Mouse (Mus musculus) mesoderm, embryonic 11.5 days (tissue): ENCODE results near the gene Fam173a.
"Not testable (repeated sequence)": the region's sequence is repeated elsewhere in the genome, so short reads cannot be mapped to it uniquely, and the experiment has no call there.

ENCODE experiments used
- DNase-seq: peaks from one replicate; pipeline ENCODE4 v3.0.0-alpha.2; 2012; ENCODE audit warnings: low read depth, low spot score

Fam173a gene

GRCm38 (mm10) chr17:25828712-25829557 lies 36.2 kb upstream of the Fam173a start, which contains the start of gene Jmjd8:
Gene Jmjd8, plus strand, starts transcription at chr17:25828867.
- peak; percentile 82 for DNase-seq

GRCm38 (mm10) chr17:25828223-25828594 lies 35.5 kb upstream of the Fam173a start:
- no peak for DNase-seq

- no peak for DNase-seq
Observed at GRCm38 (mm10) chr17:25827546-25828222, 35.0 kb upstream of the Fam173a start.

GRCm38 (mm10) chr17:25827011-25827410 lies 34.3 kb upstream of the Fam173a start:
- no peak for DNase-seq

GRCm38 (mm10) chr17:25825984-25826570 lies 33.4 kb upstream of the Fam173a start:
- DNase-seq, result no peak

GRCm38 (mm10) chr17:25825311-25825710 lies 32.6 kb upstream of the Fam173a start:
- no peak for DNase-seq

GRCm38 (mm10) chr17:25824362-25825142 lies 31.9 kb upstream of the Fam173a start:
- DNase-seq, result no peak

GRCm38 (mm10) chr17:25823452-25823851 lies 30.8 kb upstream of the Fam173a start, which contains the start of gene Wdr24:
Gene Wdr24, plus strand, starts transcription at chr17:25823627.
- DNase-seq, result peak; percentile 87

GRCm38 (mm10) chr17:25818851-25819780 lies 26.4 kb upstream of the Fam173a start:
- no peak for DNase-seq

GRCm38 (mm10) chr17:25817662-25818061 lies 25.0 kb upstream of the Fam173a start:
- DNase-seq, result no peak

- DNase-seq, result peak; percentile 94
Observed at GRCm38 (mm10) chr17:25813471-25813870, 20.8 kb upstream of the Fam173a start.

- no peak for DNase-seq
Observed at GRCm38 (mm10) chr17:25810890-25811289, 18.2 kb upstream of the Fam173a start.

- peak; percentile 41 for DNase-seq
Observed at GRCm38 (mm10) chr17:25809606-25810340, 17.1 kb upstream of the Fam173a start.

- DNase-seq, result peak; percentile 89
Observed at GRCm38 (mm10) chr17:25808789-25809605, 16.3 kb upstream of the Fam173a start, which contains the start of gene Fbxl16. Gene Fbxl16, plus strand, starts transcription at chr17:25809085.

GRCm38 (mm10) chr17:25808028-25808427 lies 15.3 kb upstream of the Fam173a start:
- no peak for DNase-seq

- not testable (repeated sequence) for DNase-seq
Observed at GRCm38 (mm10) chr17:25807452-25807851, 14.8 kb upstream of the Fam173a start.

- no peak for DNase-seq
Observed at GRCm38 (mm10) chr17:25806507-25806906, 13.8 kb upstream of the Fam173a start.

- DNase-seq, result peak; percentile 91
Observed at GRCm38 (mm10) chr17:25802825-25803517, 10.3 kb upstream of the Fam173a start.
